Mouse (Mus musculus) left cerebral cortex, adult 18-20 months (tissue): ENCODE measurements at regions not wholly inside any gene's neighbourhood (a gene's known extent, or its start where the extent isn't known, plus 50 kb on each side); places are given as distances from the start of the nearest gene placed in this dataset.

Experiments used
- DNase-seq, 2 experiments: peaks; one replicate each; pipeline ENCODE4 v3.0.0; 2021 to 2022; ENCODE audit warnings: low spot score in 2 of 2, mixed read lengths in 1 of 2

- DNase-seq: no peak
Measured at GRCm38 (mm10) chr6:50915166-50916030, 261.2 kb upstream of the Npvf start.

- DNase-seq: no peak
Measured at GRCm38 (mm10) chr6:50918248-50918647, 264.0 kb upstream of the Npvf start.

GRCm38 (mm10) chr6:50922235-50922634 lies 268.0 kb upstream of the Npvf start:
- DNase-seq: peak; percentile 27 to 45

- DNase-seq: no peak
Measured at GRCm38 (mm10) chr6:50924571-50924970, 270.3 kb upstream of the Npvf start.

- no peak for DNase-seq
Measured at GRCm38 (mm10) chr6:50924998-50925397, 270.8 kb upstream of the Npvf start.

GRCm38 (mm10) chr6:50926313-50926712 lies 272.1 kb upstream of the Npvf start:
- no peak for DNase-seq

GRCm38 (mm10) chr6:50929503-50929902 lies 275.3 kb upstream of the Npvf start:
- DNase-seq: no peak

- no peak for DNase-seq
Measured at GRCm38 (mm10) chr6:50933510-50933909, 279.3 kb upstream of the Npvf start.

GRCm38 (mm10) chr6:50934245-50934644 lies 280.0 kb upstream of the Npvf start:
- peak in 1 of 2 experiments; percentile 16 for DNase-seq

- no peak for DNase-seq
Measured at GRCm38 (mm10) chr6:50936306-50936705, 282.1 kb upstream of the Npvf start.

- peak; percentile 66 to 77 for DNase-seq
Measured at GRCm38 (mm10) chr6:50937094-50937493, 282.9 kb upstream of the Npvf start.

GRCm38 (mm10) chr6:50938879-50939278 lies 284.6 kb upstream of the Npvf start:
- DNase-seq: peak; percentile 7 to 40

GRCm38 (mm10) chr6:50939440-50939839 lies 285.2 kb upstream of the Npvf start:
- DNase-seq: no peak

GRCm38 (mm10) chr6:50940118-50940517 lies 285.9 kb upstream of the Npvf start:
- no peak for DNase-seq

- DNase-seq: no peak
Measured at GRCm38 (mm10) chr6:50940641-50941398, 286.6 kb upstream of the Npvf start.

- no peak for DNase-seq
Measured at GRCm38 (mm10) chr6:50942696-50943095, 288.5 kb upstream of the Npvf start.

GRCm38 (mm10) chr6:50948061-50948460 lies 293.8 kb upstream of the Npvf start:
- no peak for DNase-seq

GRCm38 (mm10) chr6:50949361-50949760 lies 295.1 kb upstream of the Npvf start:
- DNase-seq: no peak

GRCm38 (mm10) chr6:50949883-50950583 lies 295.8 kb upstream of the Npvf start:
- DNase-seq: no peak

GRCm38 (mm10) chr6:50957328-50957900 lies 303.2 kb upstream of the Npvf start:
- no peak for DNase-seq

- DNase-seq: no peak
Measured at GRCm38 (mm10) chr6:50960341-50960740, 306.1 kb upstream of the Npvf start.
